Mouse (Mus musculus) G1E (cell line): ENCODE measurements around the gene Dkk2. TPM values are rescaled to one million over a fixed set of nuclear protein-coding genes. Genes with fewer than 3 reads are reported as not detected.

Experiments
- ATAC-seq: 2 replicates; pipeline ENCODE4 v1.8.0; 2016; ENCODE audit warnings: mild to moderate bottlenecking; ENCODE audit not compliant: insufficient number of reproducible peaks, poor library complexity, low FRiP score, severe bottlenecking; ENCODE audit errors: extremely low read depth
- DNase-seq: peaks from one replicate; pipeline ENCODE4 v3.0.0; 2012; ENCODE audit warnings: low spot score
- H3K27me3 ChIP-seq: 2 replicates; pipeline ENCODE4 v1.6.1; 2012; ENCODE audit warnings: mild to moderate bottlenecking, low read length, inconsistent platforms; ENCODE audit not compliant: insufficient read depth
- H3K36me3 ChIP-seq: replicated peaks from 2 replicates; pipeline ENCODE3; 2012; ENCODE audit warnings: mild to moderate bottlenecking, inconsistent platforms
- H3K4me1 ChIP-seq: 2 replicates; pipeline ENCODE4 v1.6.1; 2012; ENCODE audit warnings: low read depth, low read length, inconsistent platforms, mixed read lengths; ENCODE audit not compliant: insufficient read depth
- H3K4me3 ChIP-seq: 2 replicates; pipeline ENCODE4 v1.5.1; 2012; ENCODE audit warnings: low read depth, mild to moderate bottlenecking, inconsistent platforms, low read length, moderate library complexity, mixed read lengths
- H3K9me3 ChIP-seq: replicated peaks from 2 replicates; pipeline ENCODE4 v1.6.1; 2012; ENCODE audit warnings: inconsistent platforms
- CTCF ChIP-seq: IDR thresholded peaks from 2 replicates; pipeline ENCODE4 v1.5.1; 2012; ENCODE audit warnings: low read depth, low read length, inconsistent platforms, mixed read lengths
- GATA1 ChIP-seq: IDR thresholded peaks from 2 replicates; pipeline ENCODE4 v1.6.1; 2012; ENCODE audit warnings: borderline replicate concordance, low read length, inconsistent platforms, mixed read lengths
- GATA2 ChIP-seq: IDR thresholded peaks from 2 replicates; pipeline ENCODE4 v1.6.1; 2012; ENCODE audit warnings: low read depth, low read length, inconsistent platforms, borderline replicate concordance
- POLR2AphosphoS5 ChIP-seq: IDR thresholded peaks from 2 replicates; pipeline ENCODE4 v1.6.1; 2012; ENCODE audit warnings: low read depth, low read length, inconsistent platforms; ENCODE audit not compliant: insufficient replicate concordance
- TAL1 ChIP-seq: conservative IDR thresholded peaks from 2 replicates; pipeline ENCODE4 v1.6.1; 2012; ENCODE audit warnings: low read depth, low read length, inconsistent platforms, mixed read lengths
- polyA plus RNA-seq: library from polyadenylated mRNA; stranded (reverse); fragments of >175 nt; gene quantifications from 2 replicates; pipeline ENCODE4 v1.2.3, GENCODE M21; 2012
- total RNA-seq, 2 experiments: library from RNA; stranded (forward) in 1 of 2; stranded (reverse) in 1 of 2; fragments of 200-1000 nt in 1 of 2; fragments of >200 nt in 1 of 2; fragmentation: Nextera tagmentation in 1 of 2; gene quantifications; 2 replicates each; pipeline ENCODE4 v1.2.3; 2014 to 2017

Gene Dkk2
- total and polyA plus RNA-seq, 3 experiments: 0.05 TPM; not detected in 2

- H3K9me3 ChIP-seq: peaks cover 8% of the 10 kb centered on the region; the same call in 1 of the 2 replicates
- H3K4me1 ChIP-seq: no peaks in the 10 kb centered on the region
- no peak for TF ChIP-seq TAL1
- TF ChIP-seq GATA2: no peak
- TF ChIP-seq POLR2AphosphoS5: no peak
- TF ChIP-seq CTCF: no peak
- no peak for TF ChIP-seq GATA1
- H3K36me3 ChIP-seq: no peaks in the 10 kb centered on the region
- no peak overlapping the region for H3K4me3 ChIP-seq
- no peak for ATAC-seq
- no peak for DNase-seq
- no peaks in the 10 kb centered on the region for H3K27me3 ChIP-seq
Measured at GRCm38 (mm10) chr3:132115772-132116511, 30.9 kb downstream of the Dkk2 start.

DNA sequence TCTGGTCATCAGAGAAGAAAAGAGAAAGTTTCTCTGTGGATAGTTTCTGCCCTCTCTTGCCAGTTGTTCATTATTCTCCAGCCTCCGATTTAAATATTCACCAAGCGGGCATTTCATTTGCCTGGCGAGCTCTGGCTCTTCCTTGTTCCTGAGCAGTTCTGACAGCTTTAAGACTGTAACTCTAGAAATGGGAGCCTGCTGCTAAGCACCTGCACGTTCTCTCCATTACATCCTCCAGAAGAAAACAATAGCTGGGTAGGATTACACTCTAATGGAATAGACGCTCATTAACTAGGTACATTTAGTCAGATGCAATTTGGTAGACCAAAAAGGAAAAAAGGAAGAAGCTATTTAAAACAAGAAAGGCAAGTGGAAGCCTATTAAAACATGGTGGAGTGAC is 36.3 kb downstream of the Dkk2 start:
- ATAC-seq (no peak), DNase-seq (no peak)
- H3K9me3 ChIP-seq: peaks cover 7% of the 10 kb centered on the region; the same call in 1 of the 2 replicates
- H3K4me3 ChIP-seq: no peak overlapping the region
- TF ChIP-seq CTCF (no peak), GATA2 (no peak), GATA1 (no peak), POLR2AphosphoS5 (no peak), TAL1 (no peak)
- H3K36me3 ChIP-seq: no peaks in the 10 kb centered on the region
- no peaks in the 10 kb centered on the region for H3K27me3 ChIP-seq
- no peaks in the 10 kb centered on the region for H3K4me1 ChIP-seq

DNA sequence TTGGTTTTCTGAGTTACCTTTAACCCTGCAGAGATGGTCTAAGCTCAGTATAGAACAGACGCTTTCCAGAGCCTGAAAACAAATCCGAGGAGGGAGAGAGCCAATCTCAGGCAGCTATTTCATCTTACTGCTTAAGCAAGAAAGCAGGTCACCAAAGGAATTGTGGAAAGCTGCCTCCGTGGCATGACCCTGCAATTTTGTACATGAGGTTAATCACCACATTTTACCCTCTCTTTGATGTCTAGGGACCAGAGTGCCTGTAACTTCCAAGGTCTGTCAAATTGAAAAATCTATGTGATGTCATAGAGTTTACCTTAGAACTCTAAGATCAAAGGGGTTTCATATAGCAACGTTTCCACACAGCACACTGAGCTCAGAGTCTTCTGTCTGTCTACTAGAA is 37.5 kb downstream of the Dkk2 start:
- TF ChIP-seq TAL1 (no peak), POLR2AphosphoS5 (no peak), CTCF (no peak), GATA1 (no peak), GATA2 (no peak)
- Histone ChIP-seq H3K4me1 (no peaks in the 10 kb centered on the region), H3K36me3 (no peaks in the 10 kb centered on the region), H3K27me3 (no peaks in the 10 kb centered on the region), H3K9me3 (peaks cover 3% of the 10 kb centered on the region), H3K4me3 (no peak overlapping the region)
- DNase-seq (no peak), ATAC-seq (no peak)

DNA sequence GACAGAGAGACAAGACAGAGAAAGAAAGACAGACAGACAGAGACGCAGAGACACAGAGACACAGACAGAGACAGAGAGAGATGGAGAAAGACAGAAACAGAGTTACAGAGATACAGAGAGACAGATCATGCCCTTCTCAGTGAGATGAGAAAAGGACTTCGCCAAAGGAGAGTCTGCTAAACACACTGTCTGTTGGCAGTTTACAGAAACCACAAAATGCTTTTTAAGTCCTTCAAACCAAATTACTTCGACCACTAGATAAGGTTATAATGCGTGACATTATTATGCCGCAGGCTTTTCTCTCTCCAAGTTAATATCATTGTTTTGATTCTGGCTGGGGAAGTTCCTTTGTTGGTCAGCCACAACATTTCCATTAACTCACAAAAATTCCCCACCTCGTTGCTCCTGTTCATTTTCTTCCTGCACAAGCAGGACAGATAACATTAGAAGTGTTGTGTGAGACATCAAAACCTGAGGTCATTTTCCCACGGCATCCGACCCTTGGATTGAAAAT is 40.2 kb downstream of the Dkk2 start:
- Histone ChIP-seq H3K9me3 (peaks cover 8% of the 10 kb centered on the region), H3K36me3 (no peaks in the 10 kb centered on the region), H3K4me3 (no peak overlapping the region), H3K27me3 (no peaks in the 10 kb centered on the region), H3K4me1 (no peaks in the 10 kb centered on the region)
- no peak for DNase-seq
- ATAC-seq: no peak
- TF ChIP-seq GATA2 (no peak), POLR2AphosphoS5 (no peak), GATA1 (no peak), CTCF (no peak), TAL1 (no peak)

- TF ChIP-seq POLR2AphosphoS5: no peak
- TF ChIP-seq GATA1: no peak
- TF ChIP-seq TAL1: no peak
- no peak for TF ChIP-seq GATA2
- no peak for TF ChIP-seq CTCF
- H3K27me3 ChIP-seq: no peaks in the 10 kb centered on the region
- ATAC-seq (no peak), DNase-seq (no peak)
- no peaks in the 10 kb centered on the region for H3K36me3 ChIP-seq
- no peaks in the 10 kb centered on the region for H3K4me1 ChIP-seq
- peaks cover 5% of the 10 kb centered on the region; the same call in 1 of the 2 replicates for H3K9me3 ChIP-seq
- no peak overlapping the region for H3K4me3 ChIP-seq
Measured at GRCm38 (mm10) chr3:132129730-132130274, 44.7 kb downstream of the Dkk2 start.

DNA sequence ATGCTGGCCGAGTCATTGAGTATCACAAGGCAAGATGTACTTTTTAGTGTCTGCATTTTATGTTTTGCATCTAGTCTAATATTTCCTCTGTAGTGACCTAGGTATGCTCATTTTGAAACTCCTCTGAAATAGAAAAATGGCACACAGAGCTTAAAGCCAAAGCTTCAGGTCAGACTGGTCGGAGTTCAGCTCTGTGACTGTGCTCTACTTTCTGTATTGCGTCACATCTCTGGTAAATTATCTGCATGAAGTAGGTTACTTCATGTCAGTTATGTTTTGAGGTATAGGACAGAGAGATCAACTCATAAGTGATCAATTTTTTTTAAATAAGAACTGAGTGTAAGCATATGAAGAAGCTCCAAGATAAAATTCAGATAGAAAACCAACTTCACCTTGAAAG is 45.7 kb downstream of the Dkk2 start:
- Histone ChIP-seq H3K4me3 (no peak overlapping the region), H3K4me1 (no peaks in the 10 kb centered on the region), H3K27me3 (no peaks in the 10 kb centered on the region), H3K36me3 (no peaks in the 10 kb centered on the region), H3K9me3 (peaks cover 9% of the 10 kb centered on the region; the same call in 1 of the 2 replicates)
- no peak for DNase-seq
- TF ChIP-seq CTCF (no peak), GATA2 (no peak), TAL1 (no peak), POLR2AphosphoS5 (no peak), GATA1 (no peak)
- no peak for ATAC-seq
